Mouse (Mus musculus) ES-E14 (cell line): Measurements from ENCODE around the gene Pcnx2.

Experiments used
- ZC3H11A ChIP-seq: IDR thresholded peaks from 2 replicates; pipeline ENCODE4 v1.6.1; 2012; ENCODE audit warnings: low read depth, mild to moderate bottlenecking, inconsistent platforms, low read length, borderline replicate concordance
- ZNF384 ChIP-seq: IDR thresholded peaks from 2 replicates; pipeline ENCODE4 v1.6.1; 2012; ENCODE audit warnings: low read depth, low read length, inconsistent platforms

GRCm38 (mm10) chr8:125935649-125936048, 37.5 kb upstream of the Pcnx2 start:
- TF ChIP-seq ZNF384 (no peak), ZC3H11A (no peak)
